Mouse (Mus musculus): ENCODE results near the gene Rsph3b. TPM values are rescaled to one million over a fixed set of nuclear protein-coding genes. Genes with fewer than 3 reads are reported as not detected.

Rsph3b gene
- 7.6 to 10.3 TPM (median 8.7 TPM) in 4 replicates for total RNA-seq (2023)

DNA sequence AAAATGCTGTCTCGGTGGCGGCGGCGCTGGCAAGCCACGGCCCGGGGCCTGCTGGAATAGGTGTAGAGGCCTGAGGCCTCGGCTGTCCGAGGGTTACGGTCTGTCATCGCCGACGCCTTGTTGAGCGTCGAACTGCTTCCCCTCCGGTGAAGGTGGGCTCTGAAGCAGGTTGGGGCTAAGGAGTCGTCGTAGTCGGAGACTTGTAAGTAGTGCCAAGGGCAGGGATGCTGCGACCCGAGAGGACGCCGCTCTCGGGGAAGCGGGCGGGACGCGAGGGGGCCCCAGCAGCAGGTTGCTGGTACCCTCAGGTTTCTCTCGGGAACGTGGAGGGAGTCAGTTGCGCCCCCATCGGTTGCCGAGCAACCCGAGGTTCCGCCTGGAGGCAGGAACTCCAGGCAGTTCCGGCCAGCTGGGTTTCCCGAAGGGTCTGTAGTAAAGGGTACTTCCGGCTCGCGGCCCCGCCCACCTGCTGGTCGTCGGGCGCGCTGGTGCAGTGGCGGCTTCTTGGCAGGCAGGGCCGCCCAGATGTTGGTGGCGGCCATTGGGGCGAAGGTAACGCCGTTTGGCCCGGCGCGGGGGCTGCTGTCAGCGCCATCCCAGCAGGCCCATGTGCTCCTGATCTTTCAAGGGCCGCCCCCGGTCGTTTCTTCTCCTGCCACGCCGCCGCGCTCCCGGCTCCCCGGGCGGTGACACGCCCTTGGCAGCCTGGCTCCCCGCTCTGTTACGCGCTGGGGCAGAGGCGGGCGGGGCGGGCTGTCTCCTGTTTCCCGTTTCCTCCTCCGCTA lies at the start of gene Rsph3b:
TSS of gene Rsph3b (minus strand) at position 699 of the 785 bp plus-strand sequence.

GRCm38 (mm10) chr17:6978287-6979248 lies 30.1 kb upstream of the Rsph3b start, which contains the start of gene Gm49721:
Gene Gm49721 (plus strand): TSS chr17:6978904.

GRCm38 (mm10) chr17:6970334-6970733 lies 21.9 kb upstream of the Rsph3b start, which contains the start of gene Rnaset2b:
Gene Rnaset2b (plus strand): TSS chr17:6970634.

GRCm38 (mm10) chr17:6960776-6961175 lies 12.3 kb upstream of the Rsph3b start, which contains the start of gene Tagap1:
Gene Tagap1 (minus strand): TSS chr17:6961156.

Other genes starting within 250 kb of the Rsph3b start
- 498 to 517 TPM (median 512 TPM) in 4 replicates for gene Ezr, start 165.9 kb downstream of the Rsph3b start, total RNA-seq (2023)
- 55.9 to 66.8 TPM (median 64.1 TPM) in 4 replicates for gene Tagap1, start 12.5 kb upstream of the Rsph3b start, total RNA-seq (2023)
- gene Rnaset2b, start 22.0 kb upstream of the Rsph3b start, total RNA-seq (2023) = 202 to 205 TPM (median 204 TPM) in 4 replicates
- 0.27 to 1.6 TPM (median 1.2 TPM) in 3 of 4 replicates, not detected in the other for gene Gm49721, start 30.2 kb upstream of the Rsph3b start, total RNA-seq (2023)
- gene Gm1604a, start 76.9 kb upstream of the Rsph3b start, total RNA-seq (2023) = not detected in 4 replicates
- gene Rps6ka2, start 221.4 kb upstream of the Rsph3b start, total RNA-seq (2023) = 2.7 to 4.9 TPM (median 3.4 TPM) in 4 replicates

All from B cell, adult 62 days (primary cell).